Mouse (Mus musculus) ES-Bruce4 (cell line): ENCODE measurements around the gene Fhit.

Experiments used
- CTCF ChIP-seq: IDR thresholded peaks from one replicate; pipeline ENCODE4 v1.8.1; 2011; ENCODE audit warnings: low read depth, low read length
- EP300 ChIP-seq: IDR thresholded peaks from 2 replicates; pipeline ENCODE4 v1.6.1; 2011; ENCODE audit warnings: low read depth, low read length; ENCODE audit not compliant: insufficient read depth
- POLR2A ChIP-seq: IDR thresholded peaks from one replicate; pipeline ENCODE4 v1.8.1; 2011; ENCODE audit warnings: low read length; ENCODE audit not compliant: insufficient read depth

DNA sequence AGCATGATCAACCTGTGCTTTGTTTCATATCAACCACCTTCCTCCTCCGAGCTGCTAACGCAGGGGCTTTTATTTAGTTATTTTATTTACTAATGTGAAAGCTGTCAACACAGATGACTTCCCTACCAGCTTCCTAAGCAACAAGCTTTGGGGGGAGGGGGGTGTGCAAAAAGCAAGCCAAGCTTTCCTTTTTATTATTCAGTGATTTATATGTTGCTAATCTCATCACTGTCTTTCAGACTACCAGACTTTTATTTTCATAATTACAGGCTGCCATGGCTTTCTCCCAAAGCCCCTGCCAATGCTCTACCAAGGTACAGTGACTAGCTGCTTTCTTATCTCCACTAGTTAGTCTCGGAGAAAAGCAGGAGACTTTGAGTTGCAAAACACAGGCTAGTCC lies 1082.8 kb downstream of the Fhit start:
- TF ChIP-seq CTCF = no peak
- TF ChIP-seq POLR2A = no peak
- TF ChIP-seq EP300 = no peak
